Mouse (Mus musculus): ENCODE measurements at regions not wholly inside any gene's neighbourhood (a gene's known extent, or its start where the extent isn't known, plus 50 kb on each side); places are given as distances from the start of the nearest gene placed in this dataset.

DNA sequence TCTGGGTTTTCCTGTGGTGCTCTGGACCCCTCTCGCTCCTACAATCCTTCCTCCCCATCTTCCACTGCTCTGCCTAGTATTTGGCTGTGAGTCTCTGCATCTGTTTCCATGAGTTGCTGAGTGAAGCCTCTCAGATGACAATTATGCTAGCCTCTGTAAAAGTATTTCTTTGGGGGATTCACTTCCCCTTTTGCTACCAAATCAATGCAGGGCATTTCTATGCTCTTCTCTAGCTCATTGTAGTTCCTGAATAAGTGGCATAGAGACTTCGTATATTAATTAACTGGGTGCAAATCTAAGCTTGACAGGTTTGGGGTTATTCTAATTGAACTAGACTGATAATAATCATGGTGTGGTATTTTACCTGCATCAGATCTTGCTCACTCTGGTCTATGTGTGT lies 260.4 kb upstream of the P2ry1 start:
- no peak overlapping the region for H3K4me3 ChIP-seq (ENCODE audit: control insufficient read depth, insufficient read depth, low read length)
- H3K36me3 ChIP-seq (ENCODE audit: control insufficient read depth, insufficient read depth, low read length), result no peaks in the 10 kb centered on the region
- H3K27ac ChIP-seq (ENCODE audit: control insufficient read depth, insufficient read depth, low read length), result no peak overlapping the region
- TF ChIP-seq CTCF (IDR thresholded peaks at IDR 0.05; ENCODE audit: borderline replicate concordance, control insufficient read depth, extremely low read depth, insufficient read depth, low read length, poor library complexity) (no peak), POLR2A (IDR thresholded peaks at IDR 0.05; ENCODE audit: control insufficient read depth, extremely low read depth, insufficient read depth, low read length, poor library complexity) (no peak)
- 82% methylated on average over 2 of the region's 2 CpGs for WGBS
- H3K4me1 ChIP-seq (replicated peaks; ENCODE audit: control insufficient read depth, insufficient read depth, low read length), result no peaks in the 10 kb centered on the region
- no peak for DNase-seq
- no peaks in the 10 kb centered on the region for H3K27me3 ChIP-seq (ENCODE audit: control insufficient read depth, insufficient read depth, low read length)

DNA sequence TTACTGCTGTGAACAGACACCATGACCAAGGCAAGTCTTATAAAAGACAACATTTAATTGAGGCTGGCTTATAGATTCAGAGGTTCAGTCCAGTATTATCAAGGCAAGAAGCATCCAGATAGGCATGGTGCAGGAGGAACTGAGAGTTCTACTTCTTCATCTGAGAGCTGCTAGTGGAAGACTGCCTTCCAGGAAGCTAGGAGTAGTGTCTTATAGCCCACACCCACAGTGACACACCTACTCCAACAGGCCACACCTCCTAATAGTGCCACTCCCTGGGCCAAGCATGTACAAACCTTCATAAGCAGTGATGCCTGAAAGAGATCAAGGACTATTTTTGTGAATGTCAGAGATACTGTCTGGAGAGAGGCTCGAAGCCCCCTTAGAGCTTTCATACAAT lies 257.5 kb upstream of the P2ry1 start:
- no peak overlapping the region for H3K4me3 ChIP-seq (ENCODE audit: control insufficient read depth, insufficient read depth, low read length)
- 93% methylated on average over 1 of the region's 1 CpGs for WGBS
- TF ChIP-seq CTCF (IDR thresholded peaks at IDR 0.05; ENCODE audit: borderline replicate concordance, control insufficient read depth, extremely low read depth, insufficient read depth, low read length, poor library complexity), result no peak
- TF ChIP-seq POLR2A (IDR thresholded peaks at IDR 0.05; ENCODE audit: control insufficient read depth, extremely low read depth, insufficient read depth, low read length, poor library complexity), result no peak
- no peak overlapping the region for H3K27ac ChIP-seq (ENCODE audit: control insufficient read depth, insufficient read depth, low read length)
- no peaks in the 10 kb centered on the region for H3K36me3 ChIP-seq (ENCODE audit: control insufficient read depth, insufficient read depth, low read length)
- DNase-seq, result no peak
- no peaks in the 10 kb centered on the region for H3K4me1 ChIP-seq (replicated peaks; ENCODE audit: control insufficient read depth, insufficient read depth, low read length)
- H3K27me3 ChIP-seq (ENCODE audit: control insufficient read depth, insufficient read depth, low read length), result no peaks in the 10 kb centered on the region

GRCm38 (mm10) chr3:60758568-60758967 lies 244.0 kb upstream of the P2ry1 start:
- Histone ChIP-seq H3K27ac (ENCODE audit: control insufficient read depth, insufficient read depth, low read length) (no peak overlapping the region), H3K4me1 (replicated peaks; ENCODE audit: control insufficient read depth, insufficient read depth, low read length) (no peaks in the 10 kb centered on the region), H3K4me3 (ENCODE audit: control insufficient read depth, insufficient read depth, low read length) (no peak overlapping the region), H3K27me3 (ENCODE audit: control insufficient read depth, insufficient read depth, low read length) (no peaks in the 10 kb centered on the region), H3K36me3 (ENCODE audit: control insufficient read depth, insufficient read depth, low read length) (no peaks in the 10 kb centered on the region)
- no peak for TF ChIP-seq POLR2A (IDR thresholded peaks at IDR 0.05; ENCODE audit: control insufficient read depth, extremely low read depth, insufficient read depth, low read length, poor library complexity)
- no peak for TF ChIP-seq CTCF (IDR thresholded peaks at IDR 0.05; ENCODE audit: borderline replicate concordance, control insufficient read depth, extremely low read depth, insufficient read depth, low read length, poor library complexity)
- no peak for DNase-seq
- WGBS, result 86% methylated on average over 2 of the region's 2 CpGs

DNA sequence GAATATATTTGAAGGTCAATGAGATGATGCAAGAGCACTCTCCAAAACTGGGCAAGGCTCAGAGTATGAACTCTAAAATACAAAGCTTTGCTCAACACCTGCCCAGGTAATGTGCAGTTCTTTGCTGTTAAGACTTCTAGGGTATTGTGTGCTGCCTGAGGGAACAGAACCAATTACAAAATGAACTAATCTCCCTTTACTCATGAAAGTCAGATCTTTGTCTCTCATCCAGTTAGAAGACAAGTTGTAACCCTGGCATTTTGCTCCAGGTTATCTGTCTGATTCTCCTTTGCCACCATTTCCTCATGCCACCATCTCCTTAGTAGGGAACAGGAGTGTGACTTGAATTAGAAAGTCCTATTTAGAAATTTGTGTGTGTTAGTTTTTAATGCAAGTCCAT lies 243.5 kb upstream of the P2ry1 start:
- no peak for TF ChIP-seq POLR2A (IDR thresholded peaks at IDR 0.05; ENCODE audit: control insufficient read depth, extremely low read depth, insufficient read depth, low read length, poor library complexity)
- no peak for TF ChIP-seq CTCF (IDR thresholded peaks at IDR 0.05; ENCODE audit: borderline replicate concordance, control insufficient read depth, extremely low read depth, insufficient read depth, low read length, poor library complexity)
- H3K27ac ChIP-seq (ENCODE audit: control insufficient read depth, insufficient read depth, low read length), result no peak overlapping the region
- no peak overlapping the region for H3K4me3 ChIP-seq (ENCODE audit: control insufficient read depth, insufficient read depth, low read length)
- no peak for DNase-seq
- H3K4me1 ChIP-seq (replicated peaks; ENCODE audit: control insufficient read depth, insufficient read depth, low read length), result no peaks in the 10 kb centered on the region
- no peaks in the 10 kb centered on the region for H3K27me3 ChIP-seq (ENCODE audit: control insufficient read depth, insufficient read depth, low read length)
- no peaks in the 10 kb centered on the region for H3K36me3 ChIP-seq (ENCODE audit: control insufficient read depth, insufficient read depth, low read length)

DNA sequence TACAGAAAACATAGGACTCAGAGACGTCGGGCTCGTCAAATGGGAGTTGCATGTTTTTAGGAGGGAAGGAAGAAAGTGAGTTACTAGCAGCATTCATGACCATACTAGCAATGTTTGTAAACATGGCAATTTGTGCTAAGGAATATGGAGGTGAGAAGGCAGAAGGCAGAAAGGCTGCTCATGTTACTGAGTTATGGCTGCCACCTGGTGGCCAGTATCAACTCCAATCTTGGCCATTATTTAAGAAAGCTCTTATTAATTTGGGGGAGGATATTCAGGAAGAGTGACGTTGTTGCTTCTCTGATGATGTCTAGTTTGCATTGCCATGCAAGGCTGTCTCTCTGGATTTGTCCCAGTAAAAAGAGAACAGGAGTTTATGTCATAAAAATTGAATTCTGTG lies 239.7 kb upstream of the P2ry1 start:
- WGBS, result 52% methylated on average over 4 of the region's 4 CpGs
- H3K36me3 ChIP-seq (ENCODE audit: control insufficient read depth, insufficient read depth, low read length), result no peaks in the 10 kb centered on the region
- TF ChIP-seq CTCF (IDR thresholded peaks at IDR 0.05; ENCODE audit: borderline replicate concordance, control insufficient read depth, extremely low read depth, insufficient read depth, low read length, poor library complexity) (no peak), POLR2A (IDR thresholded peaks at IDR 0.05; ENCODE audit: control insufficient read depth, extremely low read depth, insufficient read depth, low read length, poor library complexity) (no peak)
- no peaks in the 10 kb centered on the region for H3K27me3 ChIP-seq (ENCODE audit: control insufficient read depth, insufficient read depth, low read length)
- peak; percentile 19 for DNase-seq
- H3K4me1 ChIP-seq (replicated peaks; ENCODE audit: control insufficient read depth, insufficient read depth, low read length), result no peaks in the 10 kb centered on the region
- H3K4me3 ChIP-seq (ENCODE audit: control insufficient read depth, insufficient read depth, low read length), result no peak overlapping the region
- H3K27ac ChIP-seq (ENCODE audit: control insufficient read depth, insufficient read depth, low read length), result no peak overlapping the region

GRCm38 (mm10) chr3:60765079-60765478 lies 237.5 kb upstream of the P2ry1 start:
- Histone ChIP-seq H3K4me1 (replicated peaks; ENCODE audit: control insufficient read depth, insufficient read depth, low read length) (no peaks in the 10 kb centered on the region), H3K4me3 (ENCODE audit: control insufficient read depth, insufficient read depth, low read length) (no peak overlapping the region), H3K36me3 (ENCODE audit: control insufficient read depth, insufficient read depth, low read length) (no peaks in the 10 kb centered on the region), H3K27me3 (ENCODE audit: control insufficient read depth, insufficient read depth, low read length) (no peaks in the 10 kb centered on the region), H3K27ac (ENCODE audit: control insufficient read depth, insufficient read depth, low read length) (no peak overlapping the region)
- WGBS, result 69% methylated on average over 4 of the region's 4 CpGs
- no peak for TF ChIP-seq POLR2A (IDR thresholded peaks at IDR 0.05; ENCODE audit: control insufficient read depth, extremely low read depth, insufficient read depth, low read length, poor library complexity)
- no peak for DNase-seq

DNA sequence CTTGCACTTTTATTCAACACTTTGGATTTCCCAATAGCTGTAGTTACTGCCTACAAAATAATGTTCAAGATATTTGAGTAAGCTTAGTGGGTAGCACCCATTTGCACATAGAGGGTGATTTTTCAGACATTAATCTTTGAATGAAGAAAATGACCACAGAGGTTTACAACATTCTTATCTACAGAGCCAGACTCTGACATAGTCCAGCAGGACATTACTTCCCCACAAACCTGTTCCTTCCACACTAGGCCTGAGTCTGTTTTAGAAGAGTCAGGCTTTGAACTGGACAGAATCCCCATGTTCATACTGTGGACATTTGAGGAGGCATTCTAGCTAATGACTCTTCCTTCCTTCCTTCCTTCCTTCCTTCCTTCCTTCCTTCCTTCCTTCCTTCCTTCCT lies 233.6 kb upstream of the P2ry1 start:
- no peak for DNase-seq
- Histone ChIP-seq H3K4me1 (replicated peaks; ENCODE audit: control insufficient read depth, insufficient read depth, low read length) (no peaks in the 10 kb centered on the region), H3K27me3 (ENCODE audit: control insufficient read depth, insufficient read depth, low read length) (no peaks in the 10 kb centered on the region), H3K36me3 (ENCODE audit: control insufficient read depth, insufficient read depth, low read length) (no peaks in the 10 kb centered on the region), H3K4me3 (ENCODE audit: control insufficient read depth, insufficient read depth, low read length) (no peak overlapping the region), H3K27ac (ENCODE audit: control insufficient read depth, insufficient read depth, low read length) (no peak overlapping the region)
- TF ChIP-seq CTCF (IDR thresholded peaks at IDR 0.05; ENCODE audit: borderline replicate concordance, control insufficient read depth, extremely low read depth, insufficient read depth, low read length, poor library complexity), result no peak
- no peak for TF ChIP-seq POLR2A (IDR thresholded peaks at IDR 0.05; ENCODE audit: control insufficient read depth, extremely low read depth, insufficient read depth, low read length, poor library complexity)

Measured in thymus, adult 2 months (tissue).